8 mouse cellular contexts compared by ENCODE assay signal in genomic region chr2:3335611-3336301, GRCm38 (mm10). TPM values are rescaled to one million over a fixed set of nuclear protein-coding genes. Genes with fewer than 3 reads are reported as not detected.
DNase-seq lines count a peak whose midpoint lies in the region; ATAC-seq and TF ChIP-seq lines count a peak whose summit lies in the region.

Gene Acbd7 (plus strand): TSS chr2:3336168.

- ATAC-seq in erythroid progenitor cell, adult 5-6 weeks (replicated peaks; ENCODE audit: low FRiP score, poor library complexity, severe bottlenecking): peak; percentile 79
- ATAC-seq in lung, embryonic 14.5 days (ENCODE audit: insufficient read depth): no peak

- H3K36me3 ChIP-seq in ES-Bruce4 (ENCODE audit: control insufficient read depth, insufficient read depth, low read length, poor library complexity, severe bottlenecking): no peaks in the 10 kb centered on the region
- H3K36me3 ChIP-seq in lung, embryonic 14.5 days (ENCODE audit: insufficient read depth): no peaks in the 10 kb centered on the region

- H3K4me3 ChIP-seq in ES-Bruce4 (ENCODE audit: low read depth, low read length): peak within 1 kb of the TSS; percentile 76
- H3K4me3 ChIP-seq in lung, embryonic 14.5 days (ENCODE audit: low read depth, low read length): peak within 1 kb of the TSS; percentile 18

- peak; percentile 58 for DNase-seq in c-Kit-negative CD71-positive TER-119-positive erythroid progenitor cells, embryonic 14.5 days (ENCODE audit: low read depth, low spot score)
- peak; percentile 42 to 50 for DNase-seq in heart, postnatal 10 days
- peak; percentile 75 for DNase-seq in large intestine, adult 2 months (ENCODE audit: low read depth, low spot score)
- DNase-seq in lung, embryonic 14.5 days: peak; percentile 68
- DNase-seq in ovary, adult 18-20 months (ENCODE audit: low spot score): peak; percentile 62
- DNase-seq in thymus, adult 18-20 months: peak; percentile 37 to 46

- H3K27ac ChIP-seq in ES-Bruce4 (ENCODE audit: insufficient read depth, low read length): no peak within 1 kb of the TSS
- no peak within 1 kb of the TSS for H3K27ac ChIP-seq in lung, embryonic 14.5 days (ENCODE audit: low read depth)

- no peaks in the 10 kb centered on the region for H3K9me3 ChIP-seq in ES-Bruce4 (replicated peaks; ENCODE audit: control insufficient read depth, insufficient read depth, low read length, poor library complexity, severe bottlenecking)
- H3K9me3 ChIP-seq in lung, embryonic 14.5 days (ENCODE audit: low read depth, low read length): no peaks in the 10 kb centered on the region

- 2% methylated on average over 20 of the region's 20 CpGs for WGBS in large intestine, adult 2 months
- 5% methylated on average over 20 of the region's 20 CpGs for whole genome bisulfite sequencing in lung, embryonic 14.5 days

- peak within 1 kb of the TSS; percentile 57 for H3K4me2 ChIP-seq in lung, embryonic 14.5 days

- TF ChIP-seq CTCF in ES-Bruce4 (IDR thresholded peaks at IDR 0.05; ENCODE audit: low read depth, low read length): no peak
- TF ChIP-seq CTCF in lung, embryonic 14.5 days (IDR thresholded peaks at IDR 0.05; ENCODE audit: low read depth): no peak

- H3K4me1 ChIP-seq in ES-Bruce4 (ENCODE audit: control insufficient read depth, insufficient read depth, low read length): no peaks in the 10 kb centered on the region
- H3K4me1 ChIP-seq in lung, embryonic 14.5 days (ENCODE audit: insufficient read depth): peaks cover 9% of the 10 kb centered on the region; the same call in 1 of the 2 replicates

- intact Hi-C loops in heart, postnatal 10 days (cut with DNase I): loop anchor here (5.0 kb wide), 2 partner anchors 82 to 177 kb away; partner anchors contain the start of genes Cdnf, Gm45902 and Hspa14

- TF ChIP-seq EP300 in ES-Bruce4 (IDR thresholded peaks at IDR 0.05; ENCODE audit: insufficient read depth, low read depth, low read length): no peak

- H3K9ac ChIP-seq in ES-Bruce4 (ENCODE audit: low read depth, poor library complexity, severe bottlenecking): peak within 1 kb of the TSS; percentile 11; the same call in 1 of the 2 replicates
- no peak within 1 kb of the TSS for H3K9ac ChIP-seq in lung, embryonic 14.5 days

- H3K27me3 ChIP-seq in ES-Bruce4 (ENCODE audit: control insufficient read depth, insufficient read depth, low read length, poor library complexity, severe bottlenecking): no peaks in the 10 kb centered on the region
- peaks cover 12% of the 10 kb centered on the region for H3K27me3 ChIP-seq in lung, embryonic 14.5 days (ENCODE audit: insufficient read depth, low read length)

- TF ChIP-seq POLR2A in ES-Bruce4 (IDR thresholded peaks at IDR 0.05; ENCODE audit: insufficient read depth, low read length): peak; percentile 14

RNA-seq across cellular contexts. Expression of gene Acbd7, which starts in this region (rescaled TPM):
- 5.9 and 8.7 TPM in 2 replicates for polyA plus RNA-seq in ES-Bruce4 (2011; ENCODE audit: insufficient read depth, insufficient read length, low read depth, missing spikeins)
- total RNA-seq in erythroid progenitor cell, adult 5-6 weeks (2015; ENCODE audit: low replicate concordance): not detected in 2 replicates
- not detected in 2 replicates for total RNA-seq in erythroid progenitor cell, adult 5-6 weeks (2017; ENCODE audit: low replicate concordance)
- not detected for total RNA-seq in heart, postnatal 10 days (2021)
- 0.27 TPM in 1 of 2 replicates, not detected in the other for polyA plus RNA-seq in large intestine, adult 2 months (2012; rRNA removed)
- 0.51 and 0.92 TPM in 2 replicates for polyA plus RNA-seq in lung, embryonic 14.5 days (2014; fragmentation: Nextera tagmentation; extraction: Ambion mirVana)

Comparison
In these comparisons a context has a peak if more than half of its experiments do, and no peak if none do; other contexts are left out.
1. Peak in ATAC-seq in erythroid progenitor cell, adult 5-6 weeks; RNA of the gene not detected or under 1 TPM.
2. Peak in DNase-seq in heart, postnatal 10 days; RNA of the gene not detected or under 1 TPM.
3. Peak in DNase-seq in large intestine, adult 2 months; RNA of the gene not detected or under 1 TPM.
4. Peak in DNase-seq, H3K4me3 ChIP-seq and H3K4me2 ChIP-seq in lung, embryonic 14.5 days; RNA of the gene not detected or under 1 TPM.